Mouse (Mus musculus) heart, embryonic 10.5 days (tissue): ENCODE measurements at regions not wholly inside any gene's neighbourhood (a gene's known extent, or its start where the extent isn't known, plus 50 kb on each side); places are given as distances from the start of the nearest gene placed in this dataset.

ENCODE experiments used
- DNase-seq: peaks from one replicate; pipeline ENCODE4 v3.0.0-alpha.2; 2017; ENCODE audit warnings: low spot score
- H3K27ac ChIP-seq: fragments of 300-500 bp; sonication (generic); 2 replicates; pipeline ENCODE4 v1.5.1; 2016; ENCODE audit warnings: mild to moderate bottlenecking
- H3K27me3 ChIP-seq: fragments of 300-500 bp; sonication (generic); 2 replicates; pipeline ENCODE4 v1.6.1; 2016; ENCODE audit warnings: mild to moderate bottlenecking; ENCODE audit not compliant: poor library complexity, insufficient read depth, severe bottlenecking
- H3K36me3 ChIP-seq: fragments of 300-500 bp; sonication (generic); 2 replicates; pipeline ENCODE4 v1.6.1; 2016; ENCODE audit warnings: mild to moderate bottlenecking, moderate library complexity
- H3K4me1 ChIP-seq: fragments of 300-500 bp; sonication (generic); 2 replicates; pipeline ENCODE4 v1.6.1; 2016; ENCODE audit warnings: mild to moderate bottlenecking
- H3K4me3 ChIP-seq: fragments of 300-500 bp; sonication (generic); 2 replicates; pipeline ENCODE4 v1.5.1; 2016; ENCODE audit warnings: mild to moderate bottlenecking, moderate library complexity
- H3K9me3 ChIP-seq: fragments of 300-500 bp; sonication (generic); 2 replicates; pipeline ENCODE4 v1.6.1; 2016; ENCODE audit warnings: mild to moderate bottlenecking, moderate library complexity
- WGBS: fragments of 180-500 bp; shearing (Covaris S2); methylation state at CpG from one replicate; pipeline ENCODE4 v1.1.7; 2016; 5-methylcytosine and 5-hydroxymethylcytosine counted together

DNA sequence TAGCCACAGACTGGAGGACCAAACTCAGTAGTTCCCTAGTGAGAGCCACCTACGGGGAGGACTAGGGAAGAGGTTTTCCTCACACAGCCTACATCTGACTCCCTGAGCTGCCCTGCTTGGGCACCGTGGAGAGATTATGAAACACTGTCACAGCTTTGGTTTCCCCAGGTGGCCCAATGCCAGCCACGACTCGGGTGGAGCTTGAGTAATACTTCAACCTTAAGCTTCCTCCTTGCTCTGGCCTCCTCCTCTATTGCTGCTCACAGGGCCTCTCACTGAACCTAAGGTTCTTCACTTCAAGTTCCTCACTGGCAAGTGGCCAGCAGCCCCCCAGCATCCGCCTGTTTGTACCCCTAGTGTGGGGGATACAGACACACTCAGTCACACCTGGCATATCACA, 224.9 kb upstream of the Rpl38 start:
- no peaks in the 10 kb centered on the region for H3K36me3 ChIP-seq
- no peak for DNase-seq
- H3K27ac ChIP-seq, result no peak overlapping the region
- peaks cover 40% of the 10 kb centered on the region for H3K4me1 ChIP-seq
- 55% methylated on average over 5 of the region's 5 CpGs for WGBS
- no peak overlapping the region for H3K4me3 ChIP-seq
- peaks cover 27% of the 10 kb centered on the region; the same call in 1 of the 2 replicates for H3K27me3 ChIP-seq
- no peaks in the 10 kb centered on the region for H3K9me3 ChIP-seq

DNA sequence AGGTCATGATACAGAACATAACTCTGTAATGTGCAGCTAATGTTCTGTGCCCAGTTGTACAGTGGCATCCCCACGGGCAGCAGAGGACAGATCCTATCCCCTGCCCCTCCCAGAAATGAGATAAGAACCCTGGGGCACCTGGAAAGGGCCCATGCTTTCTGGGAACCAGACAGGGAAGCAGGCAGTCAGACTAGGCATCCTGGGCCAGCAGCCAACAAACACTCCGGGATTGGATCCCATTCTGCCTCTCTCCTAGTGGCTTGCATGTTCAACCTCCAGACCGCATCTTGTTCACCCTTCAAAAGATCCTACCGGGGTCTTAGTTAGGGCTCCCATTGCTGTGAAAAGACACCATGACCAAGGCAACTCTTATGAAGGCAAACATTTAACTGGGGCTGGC, 229.0 kb upstream of the Rpl38 start:
- Histone ChIP-seq H3K27me3 (peaks cover 30% of the 10 kb centered on the region; the same call in 1 of the 2 replicates), H3K36me3 (no peaks in the 10 kb centered on the region), H3K27ac (no peak overlapping the region), H3K4me3 (no peak overlapping the region), H3K9me3 (no peaks in the 10 kb centered on the region), H3K4me1 (peaks cover 21% of the 10 kb centered on the region)
- DNase-seq, result no peak
- 87% methylated on average over 4 of the region's 4 CpGs for whole genome bisulfite sequencing

DNA sequence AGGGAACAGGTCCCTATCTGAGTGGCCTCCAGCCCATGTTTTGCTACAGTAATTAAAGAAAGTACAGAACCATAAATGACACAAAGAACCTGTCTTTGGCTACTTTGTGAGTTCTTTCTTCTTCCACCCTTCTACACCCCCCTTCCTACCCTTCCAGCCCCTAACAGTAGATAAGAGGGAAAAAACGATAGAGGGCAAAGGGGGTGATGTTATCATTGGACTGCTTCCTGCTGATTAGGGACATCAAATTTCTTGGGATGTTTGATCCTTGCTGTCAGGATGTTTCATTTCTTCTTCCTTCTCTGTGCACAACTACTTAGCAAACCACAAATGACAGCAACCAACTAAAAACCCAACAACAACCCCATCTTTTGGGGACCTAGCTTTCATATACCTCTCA, 232.5 kb upstream of the Rpl38 start:
- peaks cover 24% of the 10 kb centered on the region for H3K27me3 ChIP-seq
- no peak overlapping the region for H3K27ac ChIP-seq
- no peaks in the 10 kb centered on the region for H3K9me3 ChIP-seq
- no peak overlapping the region for H3K4me3 ChIP-seq
- no peaks in the 10 kb centered on the region for H3K36me3 ChIP-seq
- DNase-seq, result no peak
- peaks cover 18% of the 10 kb centered on the region for H3K4me1 ChIP-seq
- 30% methylated on average over 1 of the region's 1 CpGs for WGBS

DNA sequence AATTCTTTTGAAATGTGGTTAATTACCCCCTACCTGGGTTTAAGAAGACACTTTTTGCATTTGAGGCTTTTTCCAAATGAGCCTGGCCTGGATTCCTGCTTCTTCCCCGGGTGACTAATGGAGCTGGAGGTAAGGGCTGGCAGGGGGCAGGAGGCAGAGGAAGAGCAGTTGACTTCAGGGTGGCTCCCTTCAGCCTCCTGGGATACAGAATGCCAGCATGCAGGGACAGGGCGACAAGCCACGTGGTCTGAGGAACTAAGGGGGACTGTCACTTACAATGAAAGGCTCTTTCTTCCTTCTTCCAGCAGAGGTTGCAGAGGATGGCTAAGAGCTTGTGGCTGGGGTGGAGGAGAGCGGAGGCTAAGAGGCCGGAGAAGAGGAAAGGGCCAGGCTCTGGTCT, 234.8 kb upstream of the Rpl38 start:
- H3K27me3 ChIP-seq, result peaks cover 24% of the 10 kb centered on the region
- WGBS, result 14% methylated on average over 5 of the region's 5 CpGs
- DNase-seq, result no peak
- H3K27ac ChIP-seq, result no peak overlapping the region
- peaks cover 17% of the 10 kb centered on the region for H3K4me1 ChIP-seq
- H3K9me3 ChIP-seq, result no peaks in the 10 kb centered on the region
- H3K36me3 ChIP-seq, result no peaks in the 10 kb centered on the region
- no peak overlapping the region for H3K4me3 ChIP-seq

DNA sequence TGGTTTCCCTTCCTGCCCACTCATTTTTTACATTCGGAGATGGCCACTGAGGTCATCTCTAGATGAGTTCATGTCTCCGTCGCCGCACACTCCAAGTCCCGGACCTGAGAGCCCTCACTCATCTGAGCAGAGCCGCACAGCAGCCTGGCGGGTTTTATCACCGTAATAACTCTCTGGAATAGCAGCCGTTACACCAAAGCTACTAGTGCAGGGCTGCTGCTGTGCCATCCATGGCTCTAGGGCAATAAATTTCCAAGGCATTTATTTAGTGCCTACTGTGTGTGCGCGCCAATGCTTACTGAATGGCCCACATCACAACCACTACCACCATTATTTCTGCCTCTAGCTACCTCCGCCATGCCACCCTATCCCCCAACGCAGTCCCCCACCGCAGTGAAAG, 242.9 kb upstream of the Rpl38 start:
- H3K27ac ChIP-seq, result no peak overlapping the region
- no peak overlapping the region for H3K4me3 ChIP-seq
- no peaks in the 10 kb centered on the region for H3K4me1 ChIP-seq
- WGBS, result 89% methylated on average over 14 of the region's 14 CpGs
- no peaks in the 10 kb centered on the region for H3K36me3 ChIP-seq
- no peaks in the 10 kb centered on the region for H3K9me3 ChIP-seq
- no peaks in the 10 kb centered on the region for H3K27me3 ChIP-seq
- DNase-seq, result no peak

DNA sequence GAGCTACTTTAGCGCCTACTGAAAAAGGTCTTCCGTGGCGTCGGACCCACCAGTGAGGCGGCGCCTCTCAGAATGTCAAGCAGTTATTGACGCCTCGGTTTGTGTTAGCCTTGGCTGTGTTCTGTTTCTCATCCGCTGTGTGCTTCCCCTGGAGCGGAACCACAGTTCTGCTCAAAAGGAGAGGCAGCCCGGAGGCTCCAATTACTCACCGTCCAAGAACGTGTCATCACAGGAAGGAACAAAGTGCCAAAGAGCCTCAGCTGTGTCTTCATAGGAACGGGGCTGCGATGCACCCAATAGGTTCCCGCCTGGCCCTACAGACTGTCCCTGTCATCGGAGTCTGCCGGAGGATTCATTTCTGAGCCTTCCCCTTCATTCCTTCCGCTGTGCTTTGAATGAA, 245.0 kb upstream of the Rpl38 start:
- H3K36me3 ChIP-seq, result no peaks in the 10 kb centered on the region
- no peaks in the 10 kb centered on the region for H3K9me3 ChIP-seq
- no peaks in the 10 kb centered on the region for H3K4me1 ChIP-seq
- H3K4me3 ChIP-seq, result no peak overlapping the region
- DNase-seq, result no peak
- H3K27ac ChIP-seq, result no peak overlapping the region
- H3K27me3 ChIP-seq, result no peaks in the 10 kb centered on the region
- WGBS, result 71% methylated on average over 19 of the region's 19 CpGs

DNA sequence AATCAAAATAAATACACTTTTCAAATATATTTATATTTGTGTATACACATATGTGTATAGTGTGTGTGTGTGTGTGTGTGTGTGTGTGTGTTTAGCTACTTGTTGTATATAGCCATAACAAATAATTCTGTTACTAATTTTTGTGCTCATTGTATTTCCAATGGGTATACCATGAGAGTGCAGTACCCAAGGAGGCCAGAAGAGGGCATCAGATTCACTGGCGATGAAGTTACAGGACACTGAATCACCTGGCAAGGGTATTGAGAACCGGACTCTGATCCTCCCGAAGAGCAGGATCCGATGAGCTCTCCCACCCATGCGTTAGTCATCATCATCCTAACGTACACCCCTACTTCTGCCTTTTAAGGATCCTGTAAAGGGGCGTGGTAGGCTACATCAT, 249.3 kb upstream of the Rpl38 start:
- 0 out of 2 replicates have a peak, but pooled peaks cover 3% of the 10 kb centered on the region for H3K9me3 ChIP-seq
- H3K4me3 ChIP-seq, result no peak overlapping the region
- H3K27me3 ChIP-seq, result no peaks in the 10 kb centered on the region
- no peaks in the 10 kb centered on the region for H3K36me3 ChIP-seq
- WGBS, result 76% methylated on average over 7 of the region's 7 CpGs
- H3K27ac ChIP-seq, result no peak overlapping the region
- H3K4me1 ChIP-seq, result no peaks in the 10 kb centered on the region
- no peak for DNase-seq

DNA sequence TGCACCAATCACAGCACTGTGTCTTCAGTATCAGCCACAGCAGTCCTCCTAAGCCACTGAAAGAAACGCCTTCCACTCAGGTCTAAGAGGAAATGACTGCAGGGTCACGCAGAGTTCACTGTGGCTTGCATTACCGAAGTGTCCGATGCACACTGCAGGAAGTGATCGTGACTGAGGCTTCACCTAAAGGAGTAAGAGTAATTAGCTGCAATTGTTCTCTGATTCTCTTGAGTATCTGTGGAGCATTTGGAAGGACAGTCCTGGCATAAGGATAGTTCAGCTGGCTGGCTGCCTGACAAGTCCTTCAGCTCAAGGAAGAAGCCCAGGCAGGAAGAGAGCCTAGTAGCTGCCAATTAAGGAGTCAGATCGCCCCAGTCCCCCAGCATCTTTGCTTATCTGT, 252.2 kb upstream of the Rpl38 start:
- no peak for DNase-seq
- Histone ChIP-seq H3K9me3 (0 out of 2 replicates have a peak, but pooled peaks cover 3% of the 10 kb centered on the region), H3K27me3 (no peaks in the 10 kb centered on the region), H3K4me3 (no peak overlapping the region), H3K27ac (no peak overlapping the region), H3K4me1 (no peaks in the 10 kb centered on the region), H3K36me3 (no peaks in the 10 kb centered on the region)
- 72% methylated on average over 6 of the region's 6 CpGs for WGBS

DNA sequence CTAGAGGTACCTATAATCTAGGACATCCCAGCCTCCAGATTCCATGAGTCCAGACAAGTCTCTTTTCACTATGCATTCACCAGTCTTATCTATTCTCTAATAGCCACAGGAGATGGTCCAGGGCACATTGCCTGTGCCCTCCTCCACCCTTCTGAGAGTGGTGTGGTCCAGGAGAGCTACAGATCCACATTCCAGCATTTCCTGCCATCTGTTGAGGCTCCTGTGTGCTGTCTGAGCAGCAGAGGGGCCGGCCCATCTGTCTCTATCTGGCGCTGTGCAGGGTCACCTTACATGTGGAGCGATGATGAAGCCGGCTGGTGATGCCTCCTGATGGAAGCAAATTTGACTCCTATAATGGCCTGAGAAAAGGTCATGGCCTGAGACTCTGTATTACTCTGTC, 263.9 kb upstream of the Rpl38 start:
- no peak overlapping the region for H3K4me3 ChIP-seq
- 27% methylated on average over 4 of the region's 4 CpGs for WGBS
- peaks cover 15% of the 10 kb centered on the region for H3K4me1 ChIP-seq
- no peaks in the 10 kb centered on the region; the same call in 1 of the 2 replicates for H3K9me3 ChIP-seq
- no peaks in the 10 kb centered on the region for H3K36me3 ChIP-seq
- H3K27ac ChIP-seq, result no peak overlapping the region
- DNase-seq, result no peak
- H3K27me3 ChIP-seq, result no peaks in the 10 kb centered on the region

DNA sequence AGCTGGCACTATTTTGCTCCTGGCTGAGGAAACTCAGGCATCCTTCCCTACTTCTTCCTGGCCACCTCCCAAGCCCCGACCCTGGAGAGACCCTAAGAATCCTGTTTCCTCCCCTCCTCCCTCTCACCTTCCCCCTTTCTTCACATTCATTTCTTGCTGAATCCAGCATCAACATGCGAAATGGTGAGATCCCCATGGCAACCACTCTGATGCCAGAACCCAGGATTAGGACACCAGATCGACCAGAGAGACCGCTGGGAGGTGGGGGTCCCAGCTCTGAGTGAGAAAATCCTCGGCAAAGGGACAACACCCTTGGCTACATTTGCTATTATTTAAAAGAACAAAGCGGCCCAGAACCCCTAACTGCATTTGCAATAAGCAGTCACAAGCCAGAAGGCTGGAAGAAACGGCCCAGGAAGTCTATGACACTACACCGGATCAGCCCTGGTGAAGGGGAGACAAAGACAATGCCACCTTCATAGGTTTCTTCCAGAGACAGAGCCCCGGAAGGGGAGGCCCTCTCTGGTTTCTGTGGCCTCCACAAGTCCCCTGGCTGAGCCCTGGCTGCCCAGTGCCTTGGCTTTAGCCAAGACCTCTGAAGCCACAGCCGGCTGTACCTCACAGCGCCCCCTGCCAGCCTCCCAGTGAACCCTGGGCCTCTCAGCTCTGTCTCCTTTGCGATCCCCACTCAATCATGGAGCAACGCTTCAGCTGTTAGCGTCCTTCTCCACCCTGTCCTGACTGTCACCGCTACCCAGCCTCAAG, 265.6 kb upstream of the Rpl38 start:
- Histone ChIP-seq H3K36me3 (no peaks in the 10 kb centered on the region), H3K4me1 (peaks cover 15% of the 10 kb centered on the region), H3K9me3 (no peaks in the 10 kb centered on the region), H3K4me3 (no peak overlapping the region), H3K27me3 (peaks cover 5% of the 10 kb centered on the region; the same call in 1 of the 2 replicates), H3K27ac (peak overlapping the region; percentile 62)
- DNase-seq, result no peak
- WGBS, result 42% methylated on average over 15 of the region's 15 CpGs

DNA sequence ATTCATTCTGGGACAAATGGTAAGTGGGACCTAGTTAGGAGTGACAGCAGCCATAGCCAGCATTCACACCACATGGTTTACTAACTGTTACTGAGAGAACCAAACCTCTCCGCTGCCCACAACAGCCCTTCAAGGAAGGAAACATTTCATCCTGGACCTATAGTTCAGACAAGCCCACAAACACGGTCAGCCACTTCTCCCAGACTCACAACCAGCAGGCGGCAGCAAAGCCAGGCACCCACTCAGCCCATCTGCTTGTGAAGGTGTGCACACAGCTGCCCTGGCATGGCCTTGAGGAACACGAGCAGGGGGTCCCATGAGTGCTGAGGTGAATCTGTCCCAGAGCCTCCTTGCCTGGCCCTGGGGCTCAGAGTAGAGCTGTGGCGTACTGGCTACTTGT, 267.6 kb upstream of the Rpl38 start:
- H3K9me3 ChIP-seq, result no peaks in the 10 kb centered on the region
- no peak overlapping the region; the same call in 1 of the 2 replicates for H3K27ac ChIP-seq
- no peak for DNase-seq
- H3K4me3 ChIP-seq, result no peak overlapping the region
- peaks cover 15% of the 10 kb centered on the region for H3K4me1 ChIP-seq
- 62% methylated on average over 5 of the region's 5 CpGs for WGBS
- no peaks in the 10 kb centered on the region for H3K36me3 ChIP-seq
- peaks cover 11% of the 10 kb centered on the region; the same call in 1 of the 2 replicates for H3K27me3 ChIP-seq

DNA sequence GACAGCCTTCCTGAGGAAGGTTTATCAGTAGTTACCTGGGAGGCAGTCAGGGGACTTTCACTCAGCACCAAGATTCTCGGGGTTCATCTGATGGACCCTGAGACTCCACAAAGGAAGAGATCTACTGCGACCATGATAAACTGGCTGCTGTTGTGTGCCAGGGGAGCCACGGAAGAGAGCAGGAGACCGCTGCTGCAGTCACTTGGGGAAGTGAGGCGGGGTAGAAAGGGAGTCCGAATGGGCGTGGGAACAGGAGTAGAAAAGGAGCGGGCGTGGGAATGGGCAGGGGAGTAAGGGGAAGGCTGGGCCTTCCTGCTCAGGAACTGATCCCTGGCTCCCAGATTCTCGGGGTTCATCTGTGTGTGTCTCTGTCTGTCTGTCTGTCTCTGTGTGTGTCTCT, 276.2 kb upstream of the Rpl38 start:
- no peak for DNase-seq
- Histone ChIP-seq H3K27ac (no peak overlapping the region), H3K36me3 (no peaks in the 10 kb centered on the region), H3K4me1 (peaks cover 13% of the 10 kb centered on the region), H3K4me3 (no peak overlapping the region), H3K27me3 (no peaks in the 10 kb centered on the region; the same call in 1 of the 2 replicates), H3K9me3 (no peaks in the 10 kb centered on the region; the same call in 1 of the 2 replicates)
- WGBS, result 58% methylated on average over 10 of the region's 10 CpGs

DNA sequence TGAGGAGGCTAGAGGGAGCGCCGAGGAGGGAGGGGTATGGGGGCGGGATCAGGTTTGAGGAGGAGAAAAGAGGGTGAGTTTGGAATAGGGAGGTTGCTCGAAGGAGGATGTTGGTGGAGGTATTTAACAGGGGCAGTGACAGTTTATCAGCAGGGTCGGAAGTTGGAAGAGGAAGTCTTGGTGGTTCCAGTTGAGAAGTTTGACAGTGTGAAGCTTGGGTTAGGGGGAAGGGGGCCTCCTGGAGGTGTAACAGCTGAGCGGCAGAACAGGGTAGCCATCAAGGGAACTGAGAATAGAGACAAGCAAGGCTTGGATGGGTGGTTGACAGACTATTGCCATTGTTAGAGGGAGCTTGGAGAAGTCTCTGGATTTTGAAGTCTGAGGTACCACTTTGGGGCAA, 276.8 kb upstream of the Rpl38 start:
- H3K27ac ChIP-seq, result no peak overlapping the region
- DNase-seq, result no peak
- no peaks in the 10 kb centered on the region; the same call in 1 of the 2 replicates for H3K27me3 ChIP-seq
- no peaks in the 10 kb centered on the region for H3K36me3 ChIP-seq
- 33% methylated on average over 6 of the region's 6 CpGs for WGBS
- no peaks in the 10 kb centered on the region; the same call in 1 of the 2 replicates for H3K9me3 ChIP-seq
- no peak overlapping the region for H3K4me3 ChIP-seq
- H3K4me1 ChIP-seq, result peaks cover 13% of the 10 kb centered on the region

DNA sequence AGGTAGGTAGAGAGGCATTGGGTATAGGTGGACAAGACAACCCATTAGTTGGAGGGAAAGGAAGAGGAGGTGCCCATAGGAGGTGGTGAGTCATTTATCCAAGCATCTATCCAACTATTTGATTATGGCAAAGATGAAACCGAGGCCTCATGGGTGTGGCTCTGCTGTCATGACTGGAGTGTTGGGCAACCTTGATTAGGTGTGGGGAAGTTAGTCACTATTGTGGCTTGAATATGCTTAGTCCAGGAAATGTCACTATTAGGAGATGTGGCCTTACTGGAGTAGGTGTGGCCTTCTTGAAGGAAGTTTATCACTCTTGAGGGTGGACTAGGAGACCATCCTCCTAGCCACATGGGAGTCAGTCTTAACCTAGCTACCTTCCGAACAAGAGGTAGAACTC, 281.2 kb upstream of the Rpl38 start:
- peaks cover 11% of the 10 kb centered on the region for H3K4me1 ChIP-seq
- no peaks in the 10 kb centered on the region for H3K36me3 ChIP-seq
- no peak for DNase-seq
- no peaks in the 10 kb centered on the region; the same call in 1 of the 2 replicates for H3K9me3 ChIP-seq
- WGBS, result 86% methylated on average over 2 of the region's 2 CpGs
- peaks cover 7% of the 10 kb centered on the region; the same call in 1 of the 2 replicates for H3K27me3 ChIP-seq
- no peak overlapping the region for H3K27ac ChIP-seq
- no peak overlapping the region for H3K4me3 ChIP-seq
